Mouse (Mus musculus) megakaryocyte, embryonic 14.5 days (primary cell): ENCODE data around the gene Smyd3. TPM values are rescaled to one million over a fixed set of nuclear protein-coding genes. Genes with fewer than 3 reads are reported as not detected.

Experiments
- H3K27me3 ChIP-seq: replicated peaks from 2 replicates; pipeline ENCODE3; 2012; ENCODE audit warnings: inconsistent platforms
- H3K36me3 ChIP-seq: replicated peaks from 2 replicates; pipeline ENCODE3; 2012; ENCODE audit warnings: low read length, inconsistent platforms, mixed read lengths
- H3K4me1 ChIP-seq: 2 replicates; pipeline ENCODE4 v1.6.1; 2012; ENCODE audit warnings: inconsistent platforms
- H3K4me3 ChIP-seq: replicated peaks from 2 replicates; pipeline ENCODE3; 2012; ENCODE audit warnings: moderate library complexity, mild to moderate bottlenecking, inconsistent platforms
- H3K9me3 ChIP-seq: 2 replicates; pipeline ENCODE4 v1.6.1; 2012; ENCODE audit warnings: inconsistent platforms
- FLI1 ChIP-seq: IDR thresholded peaks from 2 replicates; pipeline ENCODE4 v1.6.1; 2012; ENCODE audit warnings: low read length, inconsistent platforms, mixed read lengths
- GATA1 ChIP-seq: IDR thresholded peaks from 3 replicates; pipeline ENCODE4 v1.6.1; 2012; ENCODE audit warnings: mixed read lengths, low read length, inconsistent platforms, borderline replicate concordance
- polyA plus RNA-seq: library from polyadenylated mRNA; stranded (reverse); fragments of >175 nt; gene quantifications from 2 replicates; pipeline ENCODE4 v1.2.3, GENCODE M21; 2012; ENCODE audit warnings: low replicate concordance; ENCODE audit not compliant: insufficient read depth

Smyd3 gene
- polyA plus RNA-seq, 1 experiment = 2.4 TPM

DNA sequence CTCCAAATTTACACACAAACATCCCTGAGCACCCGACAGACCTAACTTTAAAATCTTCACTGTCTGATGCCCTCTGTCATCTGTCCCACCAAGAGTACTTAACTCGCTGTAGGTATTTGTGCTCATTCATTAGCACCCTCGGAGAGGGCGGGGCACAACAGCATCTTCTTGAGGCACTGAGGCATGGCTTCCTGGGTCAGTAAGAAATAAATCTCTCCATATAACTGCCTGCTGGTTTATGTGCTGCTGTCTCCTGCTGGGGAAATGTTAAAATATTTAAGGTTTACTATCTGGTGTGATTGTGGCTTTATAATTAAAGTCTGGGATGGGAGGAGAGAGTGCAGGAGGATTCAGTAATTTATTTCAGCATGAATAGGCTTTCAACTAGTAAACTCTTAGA lies 320.7 kb downstream of the Smyd3 start:
- TF ChIP-seq GATA1 (no peak), FLI1 (no peak)
- peaks cover 20% of the 10 kb centered on the region for H3K27me3 ChIP-seq

DNA sequence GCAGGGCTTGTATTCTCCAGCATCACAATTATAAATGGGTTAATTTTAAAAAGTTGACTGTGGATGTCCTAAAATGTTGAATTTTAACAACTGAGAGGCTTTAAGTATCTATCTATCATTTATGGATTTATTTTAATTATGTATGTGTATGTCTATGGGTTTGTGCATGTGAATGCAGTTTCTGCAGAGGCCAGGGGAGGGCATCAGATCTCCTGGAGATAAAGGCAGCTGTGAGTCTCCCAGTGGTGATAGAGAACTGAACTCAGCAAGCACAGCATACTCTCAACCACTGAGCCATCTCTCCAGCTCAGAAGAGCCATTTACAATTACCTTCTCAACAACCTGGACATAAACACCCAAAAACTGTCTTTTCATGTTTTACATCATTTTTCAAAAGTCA lies 321.4 kb downstream of the Smyd3 start:
- Histone ChIP-seq H3K27me3 (peaks cover 17% of the 10 kb centered on the region), H3K4me1 (peaks cover 24% of the 10 kb centered on the region), H3K4me3 (no peak overlapping the region), H3K9me3 (peaks cover 9% of the 10 kb centered on the region), H3K36me3 (no peaks in the 10 kb centered on the region)
- TF ChIP-seq FLI1 (no peak), GATA1 (no peak)

More for the DNA sequence above, 320.7 kb downstream of the Smyd3 start:
- Histone ChIP-seq H3K9me3 (peaks cover 5% of the 10 kb centered on the region), H3K4me1 (peaks cover 27% of the 10 kb centered on the region), H3K36me3 (no peaks in the 10 kb centered on the region), H3K4me3 (no peak overlapping the region)

DNA sequence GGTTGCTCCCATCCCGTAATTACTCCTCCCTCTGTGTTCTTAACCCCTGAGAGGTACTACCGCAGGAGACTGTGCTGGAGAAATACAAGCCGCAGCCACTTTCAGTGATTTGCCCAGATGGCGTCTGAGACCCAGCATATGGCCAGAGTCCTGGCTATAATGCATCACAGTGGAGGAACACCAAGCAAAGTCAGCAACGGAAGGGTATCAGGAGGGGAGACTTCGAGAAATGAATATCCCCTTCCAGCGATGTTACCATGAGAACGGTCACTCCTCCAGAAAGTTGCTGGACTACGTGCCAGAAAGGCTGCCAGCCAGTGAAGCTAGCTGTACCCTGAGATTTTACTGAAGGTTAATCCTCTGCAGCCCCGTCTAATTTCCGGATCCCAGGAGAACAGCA lies 325.1 kb downstream of the Smyd3 start:
- no peak for TF ChIP-seq GATA1
- TF ChIP-seq FLI1 = no peak
- no peaks in the 10 kb centered on the region for H3K36me3 ChIP-seq
- H3K9me3 ChIP-seq = peaks cover 9% of the 10 kb centered on the region
- H3K4me1 ChIP-seq = peaks cover 8% of the 10 kb centered on the region
- no peak overlapping the region for H3K4me3 ChIP-seq
- H3K27me3 ChIP-seq = peaks cover 6% of the 10 kb centered on the region

DNA sequence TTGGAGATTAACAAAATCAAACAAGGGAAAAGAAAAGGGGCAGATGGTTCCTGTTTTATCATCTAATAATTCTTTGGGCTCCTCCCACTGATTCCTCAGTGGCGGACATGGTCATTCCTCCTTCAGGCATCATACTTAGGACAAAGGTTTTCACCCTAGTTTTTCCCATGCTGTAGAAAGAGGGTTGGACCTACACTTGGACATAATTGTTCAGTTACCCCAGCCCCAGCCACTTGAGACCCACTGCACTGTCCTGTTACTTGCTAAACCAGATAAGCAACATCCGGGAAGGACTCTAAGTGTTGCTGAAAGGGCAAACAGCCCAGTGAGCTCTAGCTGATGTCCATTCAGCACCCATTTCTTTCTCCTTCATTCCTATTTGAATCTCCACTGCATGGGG lies 327.0 kb downstream of the Smyd3 start:
- H3K27me3 ChIP-seq = peaks cover 4% of the 10 kb centered on the region
- no peak overlapping the region for H3K4me3 ChIP-seq
- H3K9me3 ChIP-seq = peaks cover 9% of the 10 kb centered on the region
- no peak for TF ChIP-seq FLI1
- H3K36me3 ChIP-seq = no peaks in the 10 kb centered on the region
- H3K4me1 ChIP-seq = no peaks in the 10 kb centered on the region

DNA sequence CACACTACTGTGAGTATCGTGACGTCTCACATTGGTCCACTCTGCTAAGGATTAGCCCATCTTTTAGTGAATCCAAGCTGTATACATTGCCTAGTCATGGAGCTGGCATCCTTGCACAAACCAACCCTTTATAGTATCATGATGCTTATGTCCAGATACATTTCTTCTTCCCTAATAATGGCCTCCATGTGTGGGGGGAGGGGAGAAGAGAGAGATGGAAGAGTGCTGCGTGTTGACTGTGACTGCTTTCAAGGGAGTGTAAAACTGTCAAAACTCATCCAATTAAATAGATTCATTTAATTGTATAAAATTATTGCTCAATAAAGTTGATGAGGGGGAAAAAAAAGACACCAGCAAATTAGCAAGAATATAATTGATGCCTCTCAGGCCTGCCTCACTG lies 330.7 kb downstream of the Smyd3 start:
- H3K36me3 ChIP-seq = no peaks in the 10 kb centered on the region
- H3K4me3 ChIP-seq = no peak overlapping the region
- H3K4me1 ChIP-seq = peaks cover 12% of the 10 kb centered on the region
- H3K9me3 ChIP-seq = 0 out of 2 replicates have a peak, but pooled peaks cover 4% of the 10 kb centered on the region
- no peaks in the 10 kb centered on the region for H3K27me3 ChIP-seq
- TF ChIP-seq GATA1 (no peak), FLI1 (no peak)

DNA sequence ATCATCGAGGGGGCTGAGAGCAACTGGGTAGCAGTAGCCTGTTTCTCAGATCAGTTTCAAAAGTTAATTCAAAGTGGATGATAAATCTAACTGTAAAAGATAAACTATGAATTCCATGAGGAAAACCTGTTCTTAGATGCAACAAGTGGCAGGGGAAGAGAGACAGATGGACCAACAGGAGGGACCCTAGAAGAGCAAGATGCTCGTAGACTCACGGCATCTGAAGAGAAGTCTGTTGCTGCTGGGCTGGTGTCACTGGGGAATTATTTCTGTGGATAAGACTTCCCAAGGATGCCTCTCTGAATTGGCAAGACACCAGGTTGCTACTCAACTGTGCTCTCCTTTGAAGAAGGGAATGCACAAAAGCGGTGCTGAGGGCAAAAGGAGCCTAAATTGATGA lies 333.2 kb downstream of the Smyd3 start:
- H3K9me3 ChIP-seq = no peaks in the 10 kb centered on the region
- peaks cover 14% of the 10 kb centered on the region for H3K4me1 ChIP-seq
- TF ChIP-seq FLI1 (no peak), GATA1 (no peak)
- H3K36me3 ChIP-seq = no peaks in the 10 kb centered on the region
- H3K4me3 ChIP-seq = no peak overlapping the region
- H3K27me3 ChIP-seq = no peaks in the 10 kb centered on the region

DNA sequence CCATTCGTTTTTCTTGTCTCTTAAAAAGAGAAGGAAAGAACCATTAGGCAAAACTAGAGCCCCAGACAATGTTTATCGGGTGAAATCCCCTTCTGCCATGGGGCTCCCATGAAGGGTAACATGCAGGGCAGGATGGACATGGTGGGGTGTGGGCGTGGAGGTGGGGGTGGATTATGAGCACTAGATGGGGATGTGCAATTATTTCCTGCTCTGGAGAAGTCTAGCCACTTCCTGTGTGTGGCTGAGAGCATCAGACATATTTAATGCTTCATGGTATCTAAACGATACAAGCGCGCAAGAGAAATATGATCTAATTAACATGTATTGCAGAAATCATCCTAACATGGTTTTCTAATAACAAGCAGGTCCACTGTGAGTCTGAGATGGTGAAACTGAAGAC lies 334.3 kb downstream of the Smyd3 start:
- H3K4me3 ChIP-seq = no peak overlapping the region
- H3K9me3 ChIP-seq = no peaks in the 10 kb centered on the region
- H3K36me3 ChIP-seq = no peaks in the 10 kb centered on the region
- no peaks in the 10 kb centered on the region for H3K27me3 ChIP-seq
- TF ChIP-seq FLI1 = no peak
- TF ChIP-seq GATA1 = no peak
- H3K4me1 ChIP-seq = peaks cover 14% of the 10 kb centered on the region

DNA sequence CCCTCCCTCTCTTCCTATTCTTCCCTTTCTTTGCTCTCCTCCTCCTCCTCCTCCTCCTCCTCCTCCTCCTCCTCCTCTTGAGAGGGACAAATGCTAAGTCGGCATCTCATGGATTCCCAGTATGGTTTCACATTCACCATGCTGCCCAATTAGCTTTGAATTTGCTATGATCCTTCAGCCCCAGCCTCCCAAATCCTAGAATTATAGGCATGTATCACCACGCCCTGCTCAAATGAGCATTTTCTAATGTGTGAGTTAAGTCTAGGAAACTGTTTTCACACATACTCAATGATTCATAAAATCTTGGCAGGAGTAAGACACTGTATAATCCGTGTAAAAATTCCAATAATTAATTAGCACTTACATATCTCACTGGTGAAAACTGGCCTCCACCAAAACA lies 337.3 kb downstream of the Smyd3 start:
- Histone ChIP-seq H3K27me3 (no peaks in the 10 kb centered on the region), H3K4me1 (peaks cover 17% of the 10 kb centered on the region), H3K9me3 (no peaks in the 10 kb centered on the region), H3K4me3 (no peak overlapping the region), H3K36me3 (no peaks in the 10 kb centered on the region)
- TF ChIP-seq FLI1 (no peak), GATA1 (no peak)

DNA sequence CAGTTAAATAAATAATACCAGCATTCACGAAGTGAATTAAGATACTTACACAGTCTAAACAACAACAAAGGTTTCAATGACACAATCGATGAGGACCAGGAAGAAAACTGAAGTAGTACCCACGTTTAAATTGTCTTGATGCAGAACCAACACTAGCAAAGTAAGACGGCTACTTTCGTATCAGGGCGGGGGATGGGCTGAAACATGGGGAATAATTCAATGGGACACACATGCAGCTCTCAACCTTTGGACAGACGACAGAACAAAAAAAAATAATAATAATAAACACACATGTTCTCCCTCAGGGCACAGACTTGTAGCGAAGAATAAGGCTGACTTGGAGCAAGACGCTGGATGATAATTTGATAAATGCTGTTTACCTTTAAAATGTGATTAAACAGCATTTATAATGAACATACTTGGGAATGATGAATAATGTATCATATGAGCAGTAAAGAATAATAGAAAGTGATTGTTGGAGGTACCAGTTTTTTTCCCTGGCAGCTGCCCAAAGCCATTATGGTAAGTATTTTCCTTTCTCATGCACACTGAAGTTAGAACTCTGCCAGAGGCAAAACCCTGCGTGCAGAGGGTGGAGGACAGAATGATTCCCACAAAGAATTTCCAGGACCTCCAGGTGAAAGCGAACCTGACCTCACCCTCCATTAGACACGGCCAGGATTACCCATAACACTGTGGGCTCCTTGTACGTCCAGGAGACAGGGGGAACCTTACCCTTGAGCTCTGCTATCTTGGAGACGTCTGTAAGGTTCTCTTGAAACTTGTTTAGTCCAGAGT lies 340.8 kb downstream of the Smyd3 start:
- Histone ChIP-seq H3K27me3 (no peaks in the 10 kb centered on the region), H3K4me1 (peaks cover 4% of the 10 kb centered on the region; the same call in 1 of the 2 replicates), H3K4me3 (no peak overlapping the region), H3K9me3 (no peaks in the 10 kb centered on the region), H3K36me3 (no peaks in the 10 kb centered on the region)
- TF ChIP-seq FLI1 (no peak), GATA1 (no peak)

DNA sequence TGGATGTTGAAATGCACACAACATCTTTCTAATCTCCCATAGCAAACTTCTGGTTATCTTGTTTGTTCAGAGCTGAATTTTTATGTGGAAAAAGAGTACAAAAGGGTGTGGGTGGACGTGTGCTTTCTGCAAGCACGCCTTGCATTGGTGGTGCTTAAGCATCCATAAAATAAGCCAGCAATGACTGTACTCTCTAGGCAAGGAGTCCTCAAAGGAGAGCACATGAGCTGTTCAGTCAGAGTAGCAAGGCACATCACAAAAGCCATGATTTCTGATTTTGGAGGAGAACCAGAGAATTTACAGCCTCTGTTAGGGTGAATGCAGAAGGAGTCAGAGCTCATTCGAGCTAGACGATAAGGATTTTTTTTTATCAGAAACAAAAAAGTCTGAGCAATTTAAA lies 343.6 kb downstream of the Smyd3 start:
- no peaks in the 10 kb centered on the region for H3K27me3 ChIP-seq
- no peak overlapping the region for H3K4me3 ChIP-seq
- TF ChIP-seq FLI1 = no peak
- TF ChIP-seq GATA1 = no peak
- H3K9me3 ChIP-seq = no peaks in the 10 kb centered on the region
- no peaks in the 10 kb centered on the region for H3K36me3 ChIP-seq
- H3K4me1 ChIP-seq = peaks cover 6% of the 10 kb centered on the region; the same call in 1 of the 2 replicates
